ENCODE assay signal across 9 mouse cellular contexts in the genomic region with DNA sequence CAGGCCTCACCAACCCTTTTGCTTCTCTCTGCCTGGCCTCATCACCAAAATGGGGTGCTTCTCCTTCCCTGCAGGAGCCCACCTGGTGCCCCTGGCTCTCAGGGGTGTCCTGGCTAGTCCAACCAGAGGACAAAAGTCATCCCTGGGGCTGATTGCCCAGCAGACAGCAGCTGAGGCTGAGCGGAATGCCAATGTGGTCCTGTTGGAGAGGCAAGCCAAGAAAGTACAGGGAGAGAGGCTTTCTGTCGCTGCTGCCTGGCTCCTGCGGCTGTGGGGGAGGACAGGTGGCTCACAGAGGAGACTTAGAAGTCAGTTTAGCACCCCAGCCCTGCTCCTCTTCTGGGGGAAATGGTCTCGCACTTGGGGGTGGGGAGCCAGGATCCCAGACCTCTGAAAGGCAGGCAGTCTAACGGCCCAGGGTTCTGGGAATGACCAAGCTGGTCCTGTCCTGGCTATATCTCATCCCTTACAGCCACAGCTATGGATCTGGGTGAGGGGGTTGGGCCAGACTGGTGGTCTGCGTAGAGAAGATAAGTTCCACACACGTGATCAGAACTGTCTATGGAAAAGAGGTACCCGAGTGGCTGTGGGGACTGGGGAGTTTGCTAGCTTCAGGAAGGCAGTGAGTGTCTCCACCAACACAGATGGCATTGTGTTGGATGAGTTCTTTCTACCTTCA. TPM values are rescaled to one million over a fixed set of nuclear protein-coding genes. Genes with fewer than 3 reads are reported as not detected.
DNase-seq lines count a peak whose midpoint lies in the region; ATAC-seq and TF ChIP-seq lines count a peak whose summit lies in the region.
"Had no signal": no experiment of that assay in that cellular context is flagged by ENCODE, and none has a peak within 500 bp of the region (broad histone marks: within the 10 kb centered on the region; RNA-seq: fewer than 3 reads in every experiment).

No protein-coding gene starts in this region.

- WGBS in embryonic facial prominence, embryonic 12.5 days, result 72% methylated on average over 8 of the region's 8 CpGs
- 30% methylated on average over 8 of the region's 8 CpGs for WGBS in liver, embryonic 11.5 days
- 75% methylated on average over 8 of the region's 8 CpGs for WGBS in lung, adult 2 months

- ATAC-seq in embryonic facial prominence, embryonic 12.5 days (ENCODE audit: insufficient number of reproducible peaks, insufficient read depth, low FRiP score, low TSS enrichment), result no peak
- ATAC-seq in liver, embryonic 11.5 days (replicated peaks; ENCODE audit: low FRiP score), result peak; percentile 78

- peak; percentile 94 for DNase-seq in heart, adult 11 months
- DNase-seq in heart, adult 9 months (ENCODE audit: low spot score in 2 of 2), result no peak
- no peak for DNase-seq in liver, embryonic 11.5 days (ENCODE audit: low spot score)
- DNase-seq in adrenal gland, adult 2 months, result no peak
- DNase-seq in spleen, postnatal 4 days (ENCODE audit: low spot score in 2 of 2), result no peak
- no peak for DNase-seq in lung, adult 2 months

- peak overlapping the region; percentile 8; the same call in 1 of the 2 replicates for H3K27ac ChIP-seq in embryonic facial prominence, embryonic 12.5 days
- H3K27ac ChIP-seq in liver, embryonic 11.5 days (ENCODE audit: low read depth, low read length), result peak overlapping the region; percentile 75

- peaks cover 100% of the 10 kb centered on the region for H3K4me1 ChIP-seq in E14TG2a.4 (replicated peaks; ENCODE audit: low read depth, low read length)
- H3K4me1 ChIP-seq in embryonic facial prominence, embryonic 12.5 days, result peaks cover 19% of the 10 kb centered on the region
- H3K4me1 ChIP-seq in liver, embryonic 11.5 days (replicated peaks; ENCODE audit: control insufficient read depth, insufficient read depth, low read length), result peaks cover 58% of the 10 kb centered on the region
- H3K4me1 ChIP-seq in lung, adult 2 months (ENCODE audit: control insufficient read depth, insufficient read depth, low read length), result peaks cover 7% of the 10 kb centered on the region

- no peak for TF ChIP-seq POLR2A in lung, adult 2 months (IDR thresholded peaks at IDR 0.05; ENCODE audit: borderline replicate concordance, extremely low read depth, low read depth, low read length)

- no peaks in the 10 kb centered on the region for H3K27me3 ChIP-seq in E14TG2a.4 (ENCODE audit: insufficient read depth, low read length)
- no peaks in the 10 kb centered on the region for H3K27me3 ChIP-seq in embryonic facial prominence, embryonic 12.5 days
- no peaks in the 10 kb centered on the region for H3K27me3 ChIP-seq in liver, embryonic 11.5 days (replicated peaks; ENCODE audit: control insufficient read depth, insufficient read depth, low read length)
- H3K27me3 ChIP-seq: CH12.LX had no signal

- no peaks in the 10 kb centered on the region for H3K9me3 ChIP-seq in E14TG2a.4 (ENCODE audit: low read length)
- H3K9me3 ChIP-seq in embryonic facial prominence, embryonic 12.5 days, result no peaks in the 10 kb centered on the region
- no peaks in the 10 kb centered on the region for H3K9me3 ChIP-seq in liver, embryonic 11.5 days (ENCODE audit: control insufficient read depth, low read length)

- no peak for TF ChIP-seq CTCF in E14TG2a.4 (conservative IDR thresholded peaks at IDR 0.05; ENCODE audit: low read length)
- no peak for TF ChIP-seq CTCF in lung, adult 2 months (IDR thresholded peaks at IDR 0.05; ENCODE audit: insufficient read depth, low read length)

- H3K36me3 ChIP-seq in E14TG2a.4 (ENCODE audit: insufficient read depth, low read length), result peaks cover 99% of the 10 kb centered on the region
- H3K36me3 ChIP-seq in embryonic facial prominence, embryonic 12.5 days, result peaks cover 64% of the 10 kb centered on the region
- H3K36me3 ChIP-seq in liver, embryonic 11.5 days (ENCODE audit: control insufficient read depth, insufficient read depth, low read length), result peaks cover 4% of the 10 kb centered on the region; the same call in 1 of the 2 replicates

- no peak overlapping the region for H3K4me2 ChIP-seq in embryonic facial prominence, embryonic 12.5 days (replicated peaks)
- peak overlapping the region; percentile 42 for H3K4me2 ChIP-seq in liver, embryonic 11.5 days

- 0 out of 2 replicates have a peak overlapping the region, but pooled peaks have one; percentile 23 for H3K4me3 ChIP-seq in E14TG2a.4 (replicated peaks; ENCODE audit: low read length)
- no peak overlapping the region for H3K4me3 ChIP-seq in embryonic facial prominence, embryonic 12.5 days
- no peak overlapping the region for H3K4me3 ChIP-seq in liver, embryonic 11.5 days (ENCODE audit: low read depth, low read length)
- H3K4me3 ChIP-seq in lung, adult 2 months (replicated peaks; ENCODE audit: extremely low read depth, low read depth, low read length), result no peak overlapping the region

- no peak overlapping the region for H3K9ac ChIP-seq in embryonic facial prominence, embryonic 12.5 days
- H3K9ac ChIP-seq in liver, embryonic 11.5 days (ENCODE audit: low read depth, low read length), result peak overlapping the region; percentile 1

RNA-seq across cellular contexts. Expression of a gene that starts 55.3 kb away (rescaled TPM):
- 78.8 and 88.4 TPM in 2 replicates for polyA plus RNA-seq in embryonic facial prominence, embryonic 12.5 days (2016; fragmentation: Nextera tagmentation; extraction: Ambion mirVana)
- polyA plus RNA-seq in liver, embryonic 11.5 days (2014; fragmentation: Nextera tagmentation; extraction: Ambion mirVana), result 32.1 and 42.2 TPM in 2 replicates
- total RNA-seq in adrenal gland, adult 2 months (2021), result 100 to 1,000 TPM in 1 of 2 experiments, 10 to 100 TPM in 1; 99.4 to 130 TPM
- polyA plus RNA-seq in adrenal gland, adult 2 months (2012; rRNA removed), result 43.2 and 57.0 TPM in 2 replicates
- 91.7 and 109 TPM in 2 replicates for polyA plus RNA-seq in lung, adult 2 months (2012; rRNA removed)
